Mouse (Mus musculus): Measurements from ENCODE around the gene Abl2. TPM values are rescaled to one million over a fixed set of nuclear protein-coding genes. Genes with fewer than 3 reads are reported as not detected.
"Not testable (repeated sequence)": the region's sequence is repeated elsewhere in the genome, so short reads cannot be mapped to it uniquely, and the experiment has no call there.

Abl2 gene
- 4.5 and 7.3 TPM in 2 replicates for polyA plus RNA-seq (2012; ENCODE audit: insufficient read depth, insufficient read length, missing spikeins)

GRCm38 (mm10) chr1:156558024-156558930 lies at the start of gene Abl2:
Gene Abl2 (plus strand): TSS chr1:156558786.
- Histone ChIP-seq H3K4me1 (ENCODE audit: control insufficient read depth, insufficient read depth, insufficient read length, low read length) (peaks cover 6% of the 10 kb centered on the region; the same call in 1 of the 2 replicates), H3K27ac (replicated peaks; ENCODE audit: low read depth, low read length) (peak within 1 kb of the TSS; percentile 54; the same call in 1 of the 2 replicates)

GRCm38 (mm10) chr1:156520136-156520780 lies 38.3 kb upstream of the Abl2 start:
- no peak overlapping the region for H3K27ac ChIP-seq (replicated peaks; ENCODE audit: low read depth, low read length)
- H3K4me3 ChIP-seq (ENCODE audit: insufficient read depth, low read depth, low read length), result no peak overlapping the region
- peaks cover 4% of the 10 kb centered on the region; the same call in 1 of the 2 replicates for H3K4me1 ChIP-seq (ENCODE audit: control insufficient read depth, insufficient read depth, insufficient read length, low read length)

More at GRCm38 (mm10) chr1:156558024-156558930, at the start of gene Abl2:
- H3K4me3 ChIP-seq (ENCODE audit: insufficient read depth, low read depth, low read length), result peak within 1 kb of the TSS; percentile 94

GRCm38 (mm10) chr1:156521796-156522517 lies 36.6 kb upstream of the Abl2 start:
- Histone ChIP-seq H3K4me3 (ENCODE audit: insufficient read depth, low read depth, low read length) (peak overlapping the region; percentile 1), H3K4me1 (ENCODE audit: control insufficient read depth, insufficient read depth, insufficient read length, low read length) (peaks cover 4% of the 10 kb centered on the region; the same call in 1 of the 2 replicates), H3K27ac (replicated peaks; ENCODE audit: low read depth, low read length) (no peak overlapping the region)

DNA sequence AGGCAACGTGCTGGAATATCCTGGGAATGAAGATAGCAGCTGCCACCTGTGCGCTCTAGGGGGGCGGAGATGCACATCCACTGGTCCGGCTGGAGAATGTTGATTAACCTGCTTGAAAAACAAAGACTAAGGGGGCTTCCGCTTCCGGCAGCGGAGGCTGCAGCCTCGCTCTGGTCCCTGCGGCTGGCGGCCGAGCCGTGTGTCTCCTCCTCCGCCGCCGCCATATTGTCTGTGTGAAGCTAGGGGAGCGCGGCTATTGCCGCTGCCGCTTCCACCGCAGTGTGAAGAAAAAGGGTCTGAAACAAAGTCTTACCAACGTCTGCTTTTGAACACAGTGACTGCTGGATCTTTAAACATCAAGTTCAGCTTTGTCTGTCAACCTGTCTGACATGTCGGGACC lies 34.7 kb upstream of the Abl2 start, which contains the start of gene Gm10031:
Gm10031 (plus strand) TSS at position 171 of the 400 bp plus-strand sequence.
- not testable (repeated sequence) for H3K4me3 ChIP-seq (ENCODE audit: insufficient read depth, low read depth, low read length); H3K27ac ChIP-seq (replicated peaks; ENCODE audit: low read depth, low read length); H3K4me1 ChIP-seq (ENCODE audit: control insufficient read depth, insufficient read depth, insufficient read length, low read length)

- not testable (repeated sequence) for H3K27ac ChIP-seq (replicated peaks; ENCODE audit: low read depth, low read length); H3K4me3 ChIP-seq (ENCODE audit: insufficient read depth, low read depth, low read length); H3K4me1 ChIP-seq (ENCODE audit: control insufficient read depth, insufficient read depth, insufficient read length, low read length)
These were observed 26.0 kb upstream of the Abl2 start for GRCm38 (mm10) chr1:156532476-156533175.

DNA sequence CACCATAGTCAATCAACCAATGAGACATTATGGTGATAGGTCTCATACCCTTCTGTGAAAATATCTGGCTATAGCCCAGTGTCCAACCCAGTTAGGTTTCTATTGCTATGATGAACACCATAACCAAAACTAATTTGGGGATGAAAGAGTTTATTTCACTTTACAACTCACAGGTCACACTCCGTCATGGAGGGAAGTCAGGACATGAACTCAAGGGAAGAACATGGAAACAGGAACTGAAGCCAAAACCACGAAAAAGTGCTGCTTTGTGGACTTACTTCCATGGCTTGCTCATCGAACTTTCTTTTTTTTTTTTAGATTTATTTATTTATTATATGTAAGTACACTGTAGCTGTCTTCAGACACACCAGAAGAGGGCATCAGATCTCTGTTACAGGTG lies 25.1 kb upstream of the Abl2 start:
- Histone ChIP-seq H3K4me3 (ENCODE audit: insufficient read depth, low read depth, low read length) (no peak overlapping the region), H3K27ac (replicated peaks; ENCODE audit: low read depth, low read length) (no peak overlapping the region), H3K4me1 (ENCODE audit: control insufficient read depth, insufficient read depth, insufficient read length, low read length) (no peaks in the 10 kb centered on the region)

GRCm38 (mm10) chr1:156533911-156534310 lies 24.7 kb upstream of the Abl2 start:
- H3K4me3 ChIP-seq (ENCODE audit: insufficient read depth, low read depth, low read length), result no peak overlapping the region
- no peaks in the 10 kb centered on the region for H3K4me1 ChIP-seq (ENCODE audit: control insufficient read depth, insufficient read depth, insufficient read length, low read length)

DNA sequence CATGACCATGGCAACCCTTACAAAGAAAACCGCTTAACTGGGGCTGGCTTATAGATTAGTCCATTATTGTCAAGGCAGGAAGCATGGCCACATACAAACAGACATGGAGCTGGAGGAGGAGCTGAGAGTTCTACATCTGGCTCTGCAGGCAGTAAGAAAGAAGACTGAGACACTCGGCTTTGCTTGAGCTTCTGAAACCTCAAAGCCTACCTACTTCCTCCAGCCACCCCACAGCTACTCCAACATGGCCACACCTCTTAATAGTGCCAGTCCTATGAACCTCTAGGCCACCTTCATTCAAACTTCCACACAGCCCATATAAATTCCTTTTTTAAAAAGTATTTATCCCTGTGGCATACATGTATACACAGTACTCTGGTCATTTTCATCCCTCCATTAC lies 21.6 kb upstream of the Abl2 start:
- Histone ChIP-seq H3K27ac (replicated peaks; ENCODE audit: low read depth, low read length) (no peak overlapping the region), H3K4me3 (ENCODE audit: insufficient read depth, low read depth, low read length) (no peak overlapping the region), H3K4me1 (ENCODE audit: control insufficient read depth, insufficient read depth, insufficient read length, low read length) (no peaks in the 10 kb centered on the region)

More at GRCm38 (mm10) chr1:156533911-156534310, 24.7 kb upstream of the Abl2 start:
- H3K27ac ChIP-seq (replicated peaks; ENCODE audit: low read depth, low read length), result no peak overlapping the region

DNA sequence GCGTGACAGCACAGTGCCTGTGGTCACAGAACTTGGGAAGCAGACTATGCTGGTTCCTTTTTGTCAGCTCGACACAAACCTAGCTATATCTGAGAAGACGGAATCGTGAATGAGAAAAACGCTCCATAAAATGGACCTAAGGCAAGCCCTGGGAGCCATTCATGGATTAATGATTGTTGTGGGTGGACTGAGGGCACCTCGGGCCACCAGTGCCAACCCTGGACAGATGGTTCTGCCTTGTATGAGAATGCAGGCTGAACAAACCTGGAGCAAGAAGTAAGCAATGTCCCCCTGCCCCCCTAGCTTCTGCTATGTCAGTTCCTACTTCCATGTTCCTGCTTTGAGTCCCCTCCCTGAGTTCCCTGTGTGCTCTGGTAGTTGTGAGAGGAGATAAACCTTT lies 20.9 kb upstream of the Abl2 start:
- Histone ChIP-seq H3K4me3 (ENCODE audit: insufficient read depth, low read depth, low read length) (no peak overlapping the region), H3K27ac (replicated peaks; ENCODE audit: low read depth, low read length) (no peak overlapping the region)

GRCm38 (mm10) chr1:156538382-156538781 lies 20.2 kb upstream of the Abl2 start:
- H3K4me3 ChIP-seq (ENCODE audit: insufficient read depth, low read depth, low read length), result no peak overlapping the region
- no peak overlapping the region for H3K27ac ChIP-seq (replicated peaks; ENCODE audit: low read depth, low read length)
- no peaks in the 10 kb centered on the region for H3K4me1 ChIP-seq (ENCODE audit: control insufficient read depth, insufficient read depth, insufficient read length, low read length)

More for the DNA sequence above, 20.9 kb upstream of the Abl2 start:
- H3K4me1 ChIP-seq (ENCODE audit: control insufficient read depth, insufficient read depth, insufficient read length, low read length), result no peaks in the 10 kb centered on the region

- Histone ChIP-seq H3K4me3 (ENCODE audit: insufficient read depth, low read depth, low read length) (no peak overlapping the region), H3K4me1 (ENCODE audit: control insufficient read depth, insufficient read depth, insufficient read length, low read length) (no peaks in the 10 kb centered on the region), H3K27ac (replicated peaks; ENCODE audit: low read depth, low read length) (no peak overlapping the region)
These were observed 18.6 kb upstream of the Abl2 start for GRCm38 (mm10) chr1:156539787-156540560.

DNA sequence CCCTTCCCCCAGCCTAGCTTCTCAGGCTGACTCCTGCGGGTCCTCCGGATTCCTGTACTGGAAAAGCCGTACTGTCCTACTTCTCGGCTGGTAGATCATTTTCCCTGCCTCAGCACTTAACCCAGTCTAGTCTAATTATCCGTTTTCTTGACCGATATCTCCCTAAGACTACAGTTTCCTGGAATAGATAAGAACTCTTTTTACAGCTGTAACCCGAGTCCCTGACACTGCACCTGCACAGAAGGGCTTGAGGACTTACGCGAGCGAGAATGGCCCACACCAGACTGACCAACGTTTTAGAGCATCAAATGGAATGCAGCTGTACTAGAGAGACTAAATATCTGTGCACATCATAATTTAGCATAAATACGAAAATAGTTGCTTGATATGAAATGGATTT lies 14.6 kb upstream of the Abl2 start:
- no peak overlapping the region for H3K27ac ChIP-seq (replicated peaks; ENCODE audit: low read depth, low read length)
- no peaks in the 10 kb centered on the region for H3K4me1 ChIP-seq (ENCODE audit: control insufficient read depth, insufficient read depth, insufficient read length, low read length)
- H3K4me3 ChIP-seq (ENCODE audit: insufficient read depth, low read depth, low read length), result no peak overlapping the region

- H3K4me1 ChIP-seq (ENCODE audit: control insufficient read depth, insufficient read depth, insufficient read length, low read length), result peaks cover 6% of the 10 kb centered on the region; the same call in 1 of the 2 replicates
- peak overlapping the region; percentile 54; the same call in 1 of the 2 replicates for H3K27ac ChIP-seq (replicated peaks; ENCODE audit: low read depth, low read length)
- H3K4me3 ChIP-seq (ENCODE audit: insufficient read depth, low read depth, low read length), result peak overlapping the region; percentile 94
These were observed 509 bp downstream of the Abl2 start for GRCm38 (mm10) chr1:156558950-156559640.

Measured in brown adipose tissue, adult 24 weeks (tissue).